Mouse (Mus musculus): ENCODE measurements around the gene Etfbkmt. TPM values are rescaled to one million over a fixed set of nuclear protein-coding genes. Genes with fewer than 3 reads are reported as not detected.
"Not testable (repeated sequence)": the region's sequence is repeated elsewhere in the genome, so short reads cannot be mapped to it uniquely, and the experiment has no call there.

The Etfbkmt gene
- polyA plus RNA-seq, 1 experiment from 2014 or later, result 13.6 TPM

DNA sequence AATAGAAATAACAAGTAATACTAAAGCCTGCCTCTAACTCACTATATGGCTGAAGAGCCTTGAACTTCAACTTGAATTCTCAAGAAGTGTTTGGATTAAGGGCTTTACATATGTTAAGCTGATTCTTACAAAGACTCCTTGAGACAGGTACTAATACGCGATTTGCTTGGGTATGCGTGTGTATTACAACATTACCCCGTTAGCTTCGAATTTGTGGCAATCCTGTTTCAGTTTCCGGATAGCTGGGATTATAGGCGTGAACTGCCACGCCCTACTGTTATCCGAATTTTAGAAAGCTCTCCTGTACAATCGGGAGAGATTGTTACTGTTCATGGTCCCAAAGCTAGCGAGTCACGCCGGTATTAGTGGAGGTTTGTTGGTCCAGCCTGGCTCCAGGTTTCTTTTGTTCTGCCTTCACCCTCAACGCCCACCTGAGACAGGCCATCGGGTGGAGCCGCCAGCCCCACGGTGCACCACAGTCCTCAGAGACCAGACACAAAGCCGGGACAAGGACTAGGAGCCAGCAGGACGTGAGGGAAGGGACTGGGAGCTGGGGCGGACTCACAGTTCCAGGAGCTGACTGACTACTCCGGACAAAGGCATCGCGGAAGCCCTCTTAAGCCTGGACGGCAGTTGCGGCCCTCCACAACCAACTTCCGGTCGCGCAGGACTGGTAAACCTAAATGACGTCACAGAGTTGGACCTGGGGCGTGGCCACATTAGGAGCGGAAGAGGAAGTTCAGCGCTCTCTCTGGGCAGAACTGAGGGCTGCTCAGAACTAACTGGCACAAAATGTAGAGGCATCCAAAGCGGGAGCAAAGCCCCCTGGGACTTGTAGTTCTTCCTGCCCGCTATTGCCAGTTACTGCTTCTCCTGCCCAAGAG, 48.6 kb downstream of the Etfbkmt start, which contains the start of gene Amn1:
TSS of gene Amn1 (minus strand) at position 672 of the 884 bp plus-strand sequence.
- Histone ChIP-seq H3K9ac (peak within 1 kb of the TSS; percentile 91), H3K27me3 (replicated peaks) (no peaks in the 10 kb centered on the region), H3K4me1 (peaks cover 23% of the 10 kb centered on the region), H3K4me3 (peak within 1 kb of the TSS; percentile 86), H3K9me3 (0 out of 2 replicates have a peak, but pooled peaks cover 2% of the 10 kb centered on the region), H3K4me2 (peak within 1 kb of the TSS; percentile 79), H3K36me3 (peaks cover 13% of the 10 kb centered on the region), H3K27ac (replicated peaks) (peak within 1 kb of the TSS; percentile 91)
- WGBS, result under 1% methylated on average over 34 of the region's 34 CpGs
- peak; percentile 99 for ATAC-seq (ENCODE audit: extremely low read depth, insufficient number of reproducible peaks, low FRiP score, low TSS enrichment)

GRCm38 (mm10) chr6:149188925-149189257, 49.2 kb downstream of the Etfbkmt start:
- WGBS, result 34% methylated on average over 8 of the region's 8 CpGs
- ATAC-seq (ENCODE audit: extremely low read depth, insufficient number of reproducible peaks, low FRiP score, low TSS enrichment), result no peak
- peak overlapping the region; percentile 86 for H3K4me3 ChIP-seq
- peak overlapping the region; percentile 91 for H3K27ac ChIP-seq (replicated peaks)
- H3K4me2 ChIP-seq, result peak overlapping the region; percentile 79
- H3K4me1 ChIP-seq, result peaks cover 26% of the 10 kb centered on the region
- no peaks in the 10 kb centered on the region for H3K27me3 ChIP-seq (replicated peaks)
- H3K9me3 ChIP-seq, result no peaks in the 10 kb centered on the region
- H3K9ac ChIP-seq, result peak overlapping the region; percentile 76
- peaks cover 7% of the 10 kb centered on the region for H3K36me3 ChIP-seq

- H3K27me3 ChIP-seq (replicated peaks), result no peaks in the 10 kb centered on the region
Measured at GRCm38 (mm10) chr6:149189340-149189922, 49.8 kb downstream of the Etfbkmt start.

GRCm38 (mm10) chr6:149191951-149192350, 52.3 kb downstream of the Etfbkmt start:
- not testable (repeated sequence) for H3K9ac ChIP-seq; ATAC-seq (ENCODE audit: extremely low read depth, insufficient number of reproducible peaks, low FRiP score, low TSS enrichment); H3K4me2 ChIP-seq; H3K4me3 ChIP-seq; H3K9me3 ChIP-seq; H3K27ac ChIP-seq (replicated peaks); H3K36me3 ChIP-seq; H3K27me3 ChIP-seq (replicated peaks)
- peaks cover 25% of the 10 kb centered on the region for H3K4me1 ChIP-seq
- WGBS, result 74% methylated on average over 5 of the region's 5 CpGs

More at GRCm38 (mm10) chr6:149189340-149189922, 49.8 kb downstream of the Etfbkmt start:
- Histone ChIP-seq H3K4me1 (peaks cover 26% of the 10 kb centered on the region), H3K9me3 (no peaks in the 10 kb centered on the region), H3K4me3 (peak overlapping the region; percentile 86; the same call in 1 of the 2 replicates), H3K4me2 (peak overlapping the region; percentile 79), H3K9ac (no peak overlapping the region), H3K27ac (replicated peaks) (peak overlapping the region; percentile 91; the same call in 1 of the 2 replicates), H3K36me3 (peaks cover 2% of the 10 kb centered on the region)
- 91% methylated on average over 16 of the region's 16 CpGs for WGBS
- ATAC-seq (ENCODE audit: extremely low read depth, insufficient number of reproducible peaks, low FRiP score, low TSS enrichment), result no peak

DNA sequence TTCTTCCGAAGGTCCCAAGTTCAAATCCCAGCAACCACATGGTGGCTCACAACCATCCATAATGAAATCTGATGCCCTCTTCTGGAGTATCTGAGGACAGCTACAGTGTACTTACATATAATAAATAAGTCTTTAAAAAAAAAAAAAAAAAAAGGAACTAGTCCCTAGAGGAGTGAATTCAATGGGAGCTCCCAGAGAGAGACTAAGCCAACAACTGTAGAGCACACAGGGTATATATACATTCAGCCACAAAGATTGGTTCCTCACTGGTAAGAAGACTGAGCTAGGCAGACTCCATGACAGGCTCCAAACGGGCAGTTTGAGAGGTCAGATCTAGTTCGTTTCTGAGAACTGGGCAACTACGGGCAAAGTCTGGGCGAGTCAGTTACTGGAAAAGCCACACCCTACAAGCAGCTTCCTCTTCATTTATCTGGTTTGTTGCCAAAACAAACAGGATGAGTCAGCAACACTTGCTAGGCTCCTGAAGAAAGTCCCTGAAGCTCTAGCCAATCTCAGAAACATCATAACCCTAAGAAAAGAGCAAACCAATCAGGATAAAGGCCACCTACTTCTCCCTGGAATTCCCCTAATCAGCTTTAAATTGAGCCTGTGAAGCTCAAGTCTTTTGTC, 53.7 kb downstream of the Etfbkmt start:
- Histone ChIP-seq H3K4me1 (peaks cover 22% of the 10 kb centered on the region), H3K9ac (no peak overlapping the region), H3K4me3 (no peak overlapping the region), H3K36me3 (no peaks in the 10 kb centered on the region), H3K27ac (replicated peaks) (peak overlapping the region; percentile 41), H3K4me2 (no peak overlapping the region), H3K27me3 (replicated peaks) (no peaks in the 10 kb centered on the region), H3K9me3 (no peaks in the 10 kb centered on the region)
- peak; percentile 65 for ATAC-seq (ENCODE audit: extremely low read depth, insufficient number of reproducible peaks, low FRiP score, low TSS enrichment)
- WGBS, result 61% methylated on average over 5 of the region's 5 CpGs

GRCm38 (mm10) chr6:149197116-149197515, 57.5 kb downstream of the Etfbkmt start:
- H3K36me3 ChIP-seq, result no peaks in the 10 kb centered on the region
- H3K4me1 ChIP-seq, result peaks cover 14% of the 10 kb centered on the region
- H3K4me2 ChIP-seq, result no peak overlapping the region
- no peak overlapping the region for H3K9ac ChIP-seq
- no peaks in the 10 kb centered on the region for H3K9me3 ChIP-seq
- no peaks in the 10 kb centered on the region for H3K27me3 ChIP-seq (replicated peaks)
- no peak overlapping the region for H3K4me3 ChIP-seq
- no peak for ATAC-seq (ENCODE audit: extremely low read depth, insufficient number of reproducible peaks, low FRiP score, low TSS enrichment)
- WGBS, result 45% methylated on average over 3 of the region's 3 CpGs
- 0 out of 2 replicates have a peak overlapping the region, but pooled peaks have one; percentile 28 for H3K27ac ChIP-seq (replicated peaks)

DNA sequence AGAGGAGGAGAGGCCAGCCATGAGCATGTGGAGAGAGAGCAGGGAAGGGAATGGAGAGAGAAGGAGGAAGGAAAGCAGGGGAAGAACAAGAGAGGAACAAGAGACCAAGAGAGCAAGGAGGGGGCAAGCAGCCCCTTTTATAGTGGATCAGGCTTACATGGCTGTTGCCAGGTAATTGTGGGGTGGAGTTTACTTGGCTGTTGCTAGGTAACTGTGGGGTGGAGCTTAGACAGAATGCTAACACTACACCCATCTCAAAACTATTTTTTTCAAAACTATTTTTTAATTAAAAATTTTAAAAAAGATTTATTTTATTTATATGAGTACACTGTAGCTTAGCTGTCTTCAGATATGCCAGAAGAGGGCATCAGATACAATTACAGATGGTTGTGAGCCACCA, 58.9 kb downstream of the Etfbkmt start:
- Histone ChIP-seq H3K27ac (replicated peaks) (no peak overlapping the region), H3K4me2 (no peak overlapping the region), H3K27me3 (replicated peaks) (no peaks in the 10 kb centered on the region), H3K4me3 (no peak overlapping the region), H3K9me3 (no peaks in the 10 kb centered on the region), H3K36me3 (no peaks in the 10 kb centered on the region), H3K9ac (no peak overlapping the region), H3K4me1 (peaks cover 13% of the 10 kb centered on the region)
- no peak for ATAC-seq (ENCODE audit: extremely low read depth, insufficient number of reproducible peaks, low FRiP score, low TSS enrichment)

Other genes with a start within 250 kb of the Etfbkmt start
- gene Caprin2, start 243.6 kb upstream of the Etfbkmt start, polyA plus RNA-seq (2015; fragmentation: Nextera tagmentation; extraction: Ambion mirVana), result 11.6 and 11.7 TPM in 2 replicates
- gene Sinhcaf, start 193.4 kb upstream of the Etfbkmt start, polyA plus RNA-seq (2015; fragmentation: Nextera tagmentation; extraction: Ambion mirVana), result 65.0 and 79.9 TPM in 2 replicates
- 5.8 and 6.4 TPM in 2 replicates for gene Dennd5b, start 38.2 kb upstream of the Etfbkmt start, polyA plus RNA-seq (2015; fragmentation: Nextera tagmentation; extraction: Ambion mirVana)
- gene Gm10203, start 9.7 kb upstream of the Etfbkmt start, polyA plus RNA-seq (2015; fragmentation: Nextera tagmentation; extraction: Ambion mirVana), result not detected in 2 replicates
- 22.5 and 24.9 TPM in 2 replicates for gene Amn1, start 48.9 kb downstream of the Etfbkmt start, polyA plus RNA-seq (2015; fragmentation: Nextera tagmentation; extraction: Ambion mirVana)
- gene Resf1, start 169.6 kb downstream of the Etfbkmt start, polyA plus RNA-seq (2015; fragmentation: Nextera tagmentation; extraction: Ambion mirVana), result 24.4 and 26.9 TPM in 2 replicates

Data from heart, embryonic 13.5 days (tissue).